Mouse (Mus musculus): Measurements from ENCODE around the gene Snu13.

Gene Snu13

GRCm38 (mm10) chr15:82047080-82047883 is at the start of gene Snu13:
Gene Snu13 (minus strand): TSS chr15:82047598.
- DNase-seq: peak; percentile 95

- DNase-seq: no peak
These were observed 43.7 kb upstream of the Snu13 start for GRCm38 (mm10) chr15:82091061-82091460.

GRCm38 (mm10) chr15:82087266-82087665 is 39.9 kb upstream of the Snu13 start:
- no peak for DNase-seq

- DNase-seq: no peak
These were observed 38.7 kb upstream of the Snu13 start for GRCm38 (mm10) chr15:82086131-82086530.

DNA sequence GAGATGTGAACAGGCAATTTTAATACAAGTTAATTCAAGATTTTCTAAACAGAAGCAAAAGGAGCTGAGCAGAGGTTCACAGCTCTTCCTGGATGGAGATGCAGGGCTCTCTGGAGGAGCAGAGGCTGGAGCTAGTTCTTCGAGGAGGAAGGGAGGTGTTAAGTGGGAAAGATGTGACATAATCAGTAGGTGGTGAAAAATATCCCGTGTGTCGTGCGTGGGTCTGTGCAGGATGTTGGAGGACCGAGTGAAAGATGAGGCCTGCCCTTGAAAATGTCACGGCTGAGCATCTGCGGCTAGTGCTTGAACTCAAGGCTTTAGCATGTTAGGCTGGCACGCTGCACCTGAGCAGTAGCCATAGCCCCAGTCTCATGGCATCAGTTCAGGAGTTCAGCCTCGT is 38.2 kb upstream of the Snu13 start:
- DNase-seq: no peak

- DNase-seq: peak; percentile 24
These were observed 33.8 kb upstream of the Snu13 start for GRCm38 (mm10) chr15:82081161-82081560.

DNA sequence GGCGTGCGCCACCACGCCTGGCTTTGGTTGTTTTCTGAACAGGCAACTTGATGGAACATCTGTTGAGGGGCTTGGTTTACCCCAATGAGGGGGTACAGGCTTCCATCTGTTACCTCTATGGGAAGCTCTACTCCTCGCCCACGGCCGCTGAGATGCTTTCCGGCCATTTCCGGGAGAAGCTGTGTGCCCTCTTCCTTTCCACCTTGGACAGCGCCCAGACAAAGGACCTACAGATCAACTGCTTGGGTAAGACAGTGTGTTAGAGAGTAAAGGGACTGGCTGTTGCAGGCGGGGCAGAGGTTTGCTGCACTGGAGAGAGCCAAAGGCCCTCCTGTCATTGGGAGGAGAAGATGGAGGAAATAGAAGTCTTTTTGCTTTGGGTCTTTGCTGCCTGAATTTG is 32.5 kb upstream of the Snu13 start:
- DNase-seq: no peak

- no peak for DNase-seq
These were observed 26.1 kb upstream of the Snu13 start for GRCm38 (mm10) chr15:82073490-82073889.

DNA sequence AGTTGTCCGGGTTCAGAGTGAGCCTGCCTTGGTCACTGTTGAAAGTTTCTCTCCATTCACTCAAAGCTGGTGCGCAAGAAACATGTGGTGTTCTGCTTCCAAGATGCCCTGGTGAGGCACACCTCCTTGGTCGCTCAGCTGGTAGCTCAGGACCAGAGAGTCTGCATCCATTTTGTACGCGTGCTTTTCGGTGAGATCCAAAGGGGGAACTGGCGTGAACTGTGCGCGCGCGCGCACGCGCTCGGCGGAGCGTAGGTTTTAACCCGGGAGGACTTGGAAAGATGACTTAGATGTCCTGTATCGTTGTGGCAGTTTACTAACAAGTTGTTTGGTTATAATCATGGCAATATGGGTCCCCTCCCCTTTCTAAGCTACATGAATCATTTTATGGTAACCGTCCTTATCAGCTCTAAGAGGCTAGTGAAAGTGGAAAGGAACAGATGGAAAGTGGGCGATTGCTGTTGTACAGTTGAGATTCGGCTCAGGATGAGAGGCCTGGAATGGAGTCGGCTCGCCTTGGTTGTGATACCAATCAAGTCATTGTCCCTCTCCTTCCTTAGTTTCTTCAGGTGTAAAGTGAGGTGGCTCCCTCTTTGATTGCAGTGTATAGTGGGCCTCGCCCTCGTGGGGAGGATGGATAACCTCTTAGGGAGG is 24.5 kb upstream of the Snu13 start:
- DNase-seq: no peak

DNA sequence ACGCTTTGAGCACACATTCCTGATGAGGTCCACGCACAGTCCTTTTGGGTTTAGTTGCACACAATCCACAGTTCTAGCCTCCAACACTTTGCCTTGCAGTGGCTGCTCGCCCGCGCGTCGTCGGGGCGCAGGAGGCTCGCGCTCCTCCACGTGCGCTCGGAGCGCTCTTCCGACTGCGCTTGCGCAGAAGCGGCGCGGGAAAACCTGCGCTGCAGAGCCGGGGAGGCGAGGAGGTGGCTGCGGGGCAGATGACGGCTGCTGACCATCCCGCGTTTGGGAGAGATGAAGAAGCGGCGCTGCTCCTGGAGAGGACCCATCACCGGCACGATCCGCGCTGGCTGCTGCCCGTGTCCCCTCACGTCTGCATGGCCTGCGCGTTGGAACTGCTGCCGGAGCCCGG is 22.5 kb upstream of the Snu13 start, which contains the start of gene Mei1:
TSS of gene Mei1 (plus strand) at position 99 of the 400 bp plus-strand sequence.
- no peak for DNase-seq

GRCm38 (mm10) chr15:82065511-82065910 is 18.1 kb upstream of the Snu13 start:
- peak; percentile 94 for DNase-seq

GRCm38 (mm10) chr15:82063909-82064308 is 16.5 kb upstream of the Snu13 start:
- DNase-seq: no peak

- no peak for DNase-seq
These were observed 11.4 kb upstream of the Snu13 start, which contains the start of gene 4930407I10Rik for GRCm38 (mm10) chr15:82058719-82059201. Gene 4930407I10Rik (plus strand): TSS chr15:82059151.

DNA sequence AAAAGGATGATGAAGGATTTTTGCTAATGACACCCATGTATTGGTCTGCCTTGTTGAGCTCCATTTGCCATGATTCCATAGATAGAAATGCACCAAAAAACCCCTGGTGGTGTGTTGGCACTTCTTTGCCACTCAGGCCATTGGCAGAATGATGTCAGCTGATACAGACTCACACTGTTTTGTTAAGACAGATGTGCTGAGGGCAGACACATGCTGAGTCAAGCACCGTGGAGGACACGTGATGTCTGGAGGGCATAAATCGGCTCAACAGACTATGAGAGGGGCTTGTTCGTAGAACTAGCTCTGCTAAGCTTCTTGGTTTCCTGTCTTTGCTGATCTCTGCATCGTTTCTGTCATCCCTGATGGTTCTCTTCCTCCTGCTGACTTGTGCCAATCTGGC is 5.1 kb upstream of the Snu13 start:
- no peak for DNase-seq

DNA sequence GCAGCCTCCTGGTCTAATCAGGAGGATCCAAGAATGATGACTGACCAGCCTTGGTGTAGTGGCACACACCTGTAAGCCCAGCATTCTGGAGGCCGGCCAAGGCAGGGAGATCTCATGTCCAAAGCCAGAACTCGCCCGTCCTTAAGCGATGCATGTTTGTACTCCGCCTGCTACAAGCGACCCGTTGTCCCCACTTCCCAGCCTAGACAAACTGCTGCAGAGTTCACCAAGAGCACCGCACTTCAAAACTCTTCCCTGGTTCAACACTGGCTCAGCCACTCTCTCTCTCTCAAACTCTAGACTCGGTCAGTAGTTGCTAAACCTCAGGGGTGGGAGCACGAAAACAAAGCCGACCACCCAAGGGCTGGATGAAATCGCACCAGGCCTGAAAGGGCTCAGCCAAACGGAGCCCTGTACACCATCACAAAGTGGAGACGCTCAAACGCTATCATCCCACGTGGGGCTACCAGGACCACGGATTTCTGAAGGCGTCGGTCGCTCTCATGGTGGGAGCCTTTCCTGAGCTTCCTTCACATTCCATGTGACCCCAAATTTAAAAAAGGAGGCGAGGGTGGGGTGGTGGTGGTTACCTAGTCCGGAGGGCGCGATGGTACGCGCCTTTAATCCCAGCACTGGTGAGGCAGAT is 1.0 kb downstream of the Snu13 start:
- peak; percentile 12 for DNase-seq

GRCm38 (mm10) chr15:82044166-82044784 is 3.1 kb downstream of the Snu13 start:
- peak; percentile 38 for DNase-seq

DNA sequence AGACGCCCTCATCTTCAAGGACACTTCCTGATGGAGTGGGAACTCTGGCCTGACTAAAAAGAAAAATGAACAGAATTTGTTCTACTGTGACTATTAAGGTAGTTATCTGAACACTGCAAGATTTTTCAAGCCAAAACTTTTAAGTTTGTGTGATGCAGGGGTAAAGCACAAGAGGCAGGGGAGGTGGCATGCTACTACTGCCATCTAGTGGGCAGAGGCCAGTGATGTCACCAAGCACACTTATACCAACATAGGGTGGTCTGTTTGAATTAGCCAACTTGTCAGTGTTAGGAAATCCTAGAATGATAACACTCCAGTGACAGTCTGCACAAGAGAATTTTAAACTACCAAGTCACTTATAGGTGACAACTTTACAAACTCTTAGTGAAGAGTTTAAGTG is 6.7 kb downstream of the Snu13 start:
- peak; percentile 64 for DNase-seq

- DNase-seq: peak; percentile 50
These were observed 11.3 kb downstream of the Snu13 start for GRCm38 (mm10) chr15:82035904-82036689.

DNA sequence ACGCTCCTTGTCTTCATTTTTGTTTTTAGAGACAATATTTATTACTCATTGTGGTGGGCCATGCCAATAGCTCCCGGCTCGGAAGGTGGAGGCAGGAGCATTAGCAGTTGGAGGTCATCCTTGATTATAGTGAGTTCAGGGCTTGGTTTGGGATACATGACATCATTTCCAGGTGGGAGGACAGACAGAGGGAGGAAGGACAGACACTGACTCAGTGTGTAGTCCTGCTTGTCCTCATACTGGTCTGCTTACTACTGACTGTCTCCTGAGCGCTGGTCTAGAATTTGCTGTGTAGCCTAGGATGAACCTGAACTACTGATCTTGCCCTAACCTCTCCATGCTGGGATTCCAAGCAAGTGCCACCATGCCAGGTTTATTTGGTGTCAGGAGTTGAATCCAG is 13.6 kb downstream of the Snu13 start, which contains the start of gene Desi1:
TSS of gene Desi1 (minus strand) at position 101 of the 400 bp plus-strand sequence.
- no peak for DNase-seq

GRCm38 (mm10) chr15:82032386-82032785 is 15.0 kb downstream of the Snu13 start:
- DNase-seq: no peak

GRCm38 (mm10) chr15:82027726-82028125 is 19.7 kb downstream of the Snu13 start:
- no peak for DNase-seq

DNA sequence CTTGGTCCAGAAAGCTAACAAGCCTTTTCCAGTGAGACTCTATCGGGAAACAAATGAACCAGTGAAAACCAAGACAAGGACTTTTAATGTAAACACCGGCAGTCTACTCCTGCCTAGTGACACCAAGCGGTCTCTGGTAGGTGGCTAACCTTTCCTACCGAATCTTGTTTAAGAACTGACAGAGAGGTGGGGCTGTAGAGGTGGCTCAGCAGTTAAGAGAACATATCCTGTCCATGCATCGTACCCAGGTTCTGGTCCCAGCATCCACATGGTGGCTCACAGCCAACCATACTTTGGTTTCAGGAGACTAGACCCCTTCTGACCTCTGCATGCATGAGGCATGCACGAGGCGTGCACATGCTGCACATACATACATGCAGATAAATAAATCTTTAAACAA is 20.1 kb downstream of the Snu13 start:
- no peak for DNase-seq
